Mouse (Mus musculus) brain, adult 2 months (tissue): ENCODE measurements around the gene Shprh.
"Not testable (repeated sequence)": the region's sequence is repeated elsewhere in the genome, so short reads cannot be mapped to it uniquely, and the experiment has no call there.

Experiments
- DNase-seq: peaks from one replicate; pipeline ENCODE4 v3.0.0; 2011; ENCODE audit warnings: low read depth, low spot score

Shprh gene

DNA sequence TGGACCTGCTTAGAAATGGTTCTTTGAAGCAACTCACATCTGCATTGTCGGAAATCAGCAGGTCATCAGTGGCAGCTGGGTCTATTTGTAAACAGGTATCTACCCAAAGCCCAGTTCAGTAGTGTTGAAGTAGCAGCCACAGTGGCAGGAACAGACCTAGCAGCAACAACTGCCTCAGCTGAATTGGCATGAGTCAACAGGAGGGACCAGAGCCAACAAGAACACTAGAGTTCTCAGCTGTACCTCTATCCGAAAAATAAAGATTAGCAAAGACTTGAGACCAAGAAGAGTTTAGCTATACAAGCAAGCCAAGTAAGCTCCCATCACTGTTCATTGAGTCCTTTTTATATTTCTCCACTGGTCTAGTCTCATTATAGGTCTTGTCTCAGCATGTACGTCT lies 99.0 kb downstream of the Shprh start:
- no peak for DNase-seq

DNA sequence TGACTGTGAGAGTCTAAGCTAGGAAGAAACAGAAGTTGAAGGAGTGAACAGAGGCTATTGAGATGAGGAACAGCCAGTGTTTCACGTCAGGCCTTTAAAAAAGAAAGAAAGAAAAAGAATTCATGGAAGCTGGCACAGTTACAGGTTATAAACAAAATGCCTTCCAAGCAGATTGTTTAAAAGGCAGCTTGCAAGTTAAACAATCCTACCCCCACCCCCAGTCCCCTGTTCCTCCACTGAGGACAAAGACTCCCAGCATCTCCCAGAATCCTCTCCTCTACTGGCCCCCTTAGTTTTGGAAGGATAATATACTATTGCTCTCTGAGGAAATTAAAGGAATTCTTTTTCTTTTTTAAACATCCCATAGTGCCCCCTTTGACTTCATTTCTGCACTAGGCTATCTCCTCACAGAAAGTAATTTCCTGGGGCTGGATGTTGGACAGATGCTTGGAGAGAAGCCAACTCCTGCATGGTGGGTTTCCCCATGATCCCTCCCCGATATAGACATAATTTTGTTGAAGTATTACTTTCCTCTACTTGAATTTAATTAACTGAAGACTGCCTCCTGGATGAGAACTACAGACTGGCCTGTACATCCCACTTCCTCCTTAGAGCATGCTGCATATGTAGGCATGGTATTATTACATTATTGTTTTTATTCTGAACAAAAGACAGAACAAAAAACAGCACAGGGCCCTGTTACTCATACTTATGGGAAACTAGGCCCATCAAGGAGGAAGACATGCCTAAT lies 101.2 kb downstream of the Shprh start:
- no peak for DNase-seq

DNA sequence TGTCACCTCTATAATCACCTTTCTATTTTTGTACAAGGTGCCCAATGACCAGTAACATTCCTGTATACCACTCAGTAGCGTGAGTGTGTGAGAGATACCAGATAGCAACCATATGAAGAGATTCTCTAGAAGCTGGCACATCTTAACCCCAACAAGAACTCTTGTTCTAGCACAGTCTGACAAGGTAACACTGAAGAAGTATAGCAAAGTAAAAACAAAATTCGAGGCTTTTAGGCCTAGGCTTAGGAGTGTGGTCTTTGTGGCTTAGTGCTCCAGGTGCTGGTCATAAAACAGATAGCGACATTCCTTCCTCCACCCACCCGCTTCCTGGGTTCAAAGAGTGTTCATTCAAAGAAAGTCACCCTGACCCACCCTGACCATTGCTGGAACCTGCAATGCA lies 104.4 kb downstream of the Shprh start:
- not testable (repeated sequence) for DNase-seq

DNA sequence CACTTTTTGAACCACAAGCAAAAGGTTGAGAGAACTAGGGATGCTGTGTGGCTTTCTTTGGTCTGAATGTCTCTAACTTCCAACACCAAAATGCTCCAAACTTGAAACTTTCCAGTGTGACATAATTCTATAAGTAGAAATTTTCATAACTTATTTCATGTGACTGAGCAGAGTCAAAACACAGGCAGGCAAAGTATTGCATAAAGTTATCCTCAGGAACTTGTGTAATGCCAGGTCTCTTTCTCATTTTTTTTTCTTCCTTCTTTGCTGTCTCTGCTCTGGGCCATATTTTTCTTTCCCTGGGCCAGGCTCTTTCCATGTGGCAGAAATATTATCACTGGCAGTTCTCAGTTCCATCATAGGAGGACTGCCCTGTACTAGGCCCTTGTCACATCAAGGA lies 110.9 kb downstream of the Shprh start:
- no peak for DNase-seq

DNA sequence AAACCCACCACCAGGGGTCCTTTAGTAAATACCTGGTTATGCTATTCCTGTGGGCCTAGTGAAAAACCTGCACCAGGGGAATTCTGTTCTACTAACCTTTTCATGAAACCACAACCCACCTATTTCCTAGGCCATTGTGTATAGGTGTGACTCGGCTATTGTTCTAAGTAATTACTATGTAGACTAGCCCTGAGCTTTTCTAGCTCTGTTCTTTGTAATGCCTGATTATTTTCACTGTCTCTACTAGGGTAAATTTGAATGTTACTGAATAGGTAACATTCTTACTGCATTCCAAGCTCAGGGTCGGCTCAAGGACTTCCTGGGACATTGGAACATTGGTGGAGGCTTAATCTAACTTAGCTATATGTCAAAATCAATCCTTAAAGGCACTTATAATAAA lies 113.1 kb downstream of the Shprh start:
- not testable (repeated sequence) for DNase-seq

DNA sequence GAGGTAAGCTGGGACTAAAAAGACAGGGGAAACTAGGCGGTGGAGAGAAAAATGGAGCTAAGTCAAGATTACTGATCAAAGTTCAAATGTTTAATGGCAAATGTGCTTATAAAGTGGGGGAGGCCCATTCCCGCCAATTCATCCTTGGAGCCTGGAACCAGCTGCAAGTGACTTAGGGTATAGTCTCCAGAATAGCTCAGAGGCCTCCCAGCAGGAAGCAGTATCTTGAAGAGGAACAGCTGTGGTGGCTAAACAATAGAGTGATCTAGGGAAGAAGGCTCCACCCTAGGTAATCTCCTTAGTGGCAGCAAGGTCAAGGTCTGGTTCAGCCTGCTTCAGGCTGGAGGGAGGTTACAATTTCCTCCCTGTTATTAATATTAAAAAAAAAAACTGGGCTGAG lies 114.6 kb downstream of the Shprh start:
- not testable (repeated sequence) for DNase-seq
